Mouse (Mus musculus): ENCODE results near the gene Wdr62.
A peak's percentile ranks its signal among the peaks of the same experiment; 100 is the strongest.
"Not testable (repeated sequence)": the region's sequence is repeated elsewhere in the genome, so short reads cannot be mapped to it uniquely, and the experiment has no call there.

Gene Wdr62

DNA sequence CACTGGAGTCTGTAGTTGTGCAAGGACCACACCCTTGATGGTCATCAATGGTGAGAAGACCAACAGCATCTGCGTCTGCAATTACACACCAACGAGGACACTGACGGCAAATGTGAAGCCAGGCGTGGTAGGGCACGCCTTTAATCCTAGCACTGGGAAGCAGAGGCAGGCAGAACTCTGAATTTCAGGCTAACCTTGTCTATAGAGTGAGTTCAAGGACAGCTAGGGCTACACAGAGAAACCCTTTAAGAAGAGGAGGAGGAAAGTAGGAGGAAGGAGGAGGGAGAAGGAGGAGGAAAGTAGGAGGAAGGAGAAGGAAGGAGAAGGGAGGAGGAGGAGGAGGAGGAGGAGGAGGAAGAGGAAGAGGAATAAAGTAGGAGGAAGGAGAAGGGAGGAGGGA lies 14.7 kb downstream of the Wdr62 start:
- no peak for DNase-seq (ENCODE audit: low spot score in 2 of 2)

DNA sequence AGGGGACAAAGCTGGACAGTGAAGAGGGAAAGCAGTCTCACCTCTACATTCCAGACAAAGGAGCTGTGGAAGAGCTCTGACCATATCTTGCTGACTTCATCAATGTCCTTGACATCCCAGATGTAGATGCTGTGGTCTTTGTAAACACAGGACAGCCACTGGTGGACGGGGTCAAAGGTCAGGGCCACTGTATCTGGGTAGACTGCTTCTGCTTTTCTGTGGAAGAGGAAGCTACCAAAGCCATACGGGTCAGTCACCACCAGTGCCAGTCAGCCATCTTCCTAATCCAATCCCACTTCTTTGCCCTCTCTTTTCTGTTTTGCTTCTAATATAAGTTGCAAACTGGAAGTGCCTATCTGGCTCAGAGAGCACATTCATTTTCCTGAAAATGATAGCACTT lies 15.2 kb downstream of the Wdr62 start:
- no peak for DNase-seq (ENCODE audit: low spot score in 2 of 2)

DNA sequence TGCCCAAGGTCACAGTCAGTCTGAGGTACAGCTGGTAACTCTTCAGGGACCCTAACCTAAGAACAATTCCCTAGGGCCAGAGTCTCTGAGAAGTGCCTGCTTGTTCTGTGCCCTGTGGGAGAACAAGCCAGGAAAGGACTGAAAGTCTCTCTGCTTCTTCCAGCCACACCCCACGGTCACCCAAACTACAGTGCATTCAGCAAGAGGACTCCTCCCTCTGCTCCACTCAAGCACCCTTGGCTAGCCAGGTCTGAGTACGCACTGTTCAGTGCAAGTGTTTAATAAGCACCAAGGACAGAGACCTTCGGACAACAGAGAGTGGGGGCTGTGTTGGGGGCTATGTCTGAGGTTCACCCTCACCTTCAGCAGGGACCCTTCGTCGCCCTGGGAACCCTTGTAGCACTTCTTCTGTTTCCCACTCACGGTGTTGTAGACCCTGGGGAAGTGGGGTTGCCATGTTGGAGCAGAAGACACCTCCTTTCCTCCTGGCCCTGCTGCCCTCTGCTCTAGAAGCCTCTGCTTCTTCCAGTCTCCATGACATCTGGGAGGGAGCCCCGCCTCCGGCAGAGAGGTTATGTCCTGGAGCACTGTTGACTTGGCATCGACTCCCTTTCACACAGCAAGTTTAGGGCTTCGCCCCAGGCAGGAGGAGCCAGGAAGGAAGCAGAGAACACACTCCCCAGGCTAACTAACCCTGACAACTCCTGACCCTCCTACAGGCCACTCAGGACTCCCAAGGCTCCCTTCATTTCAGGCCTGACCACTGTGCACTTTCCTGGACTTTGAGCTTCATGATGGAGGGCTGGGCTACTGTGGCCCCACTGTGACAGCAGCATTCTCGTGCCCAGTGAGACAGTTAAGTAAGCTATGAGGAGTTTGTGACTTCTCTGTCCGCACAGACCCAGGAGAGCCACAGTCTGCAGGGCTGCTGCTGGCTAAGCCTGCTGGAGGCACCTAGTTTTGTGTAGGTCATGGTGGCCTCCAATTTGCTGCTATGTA lies 28.0 kb downstream of the Wdr62 start:
- DNase-seq (ENCODE audit: low spot score in 2 of 2), result no peak

DNA sequence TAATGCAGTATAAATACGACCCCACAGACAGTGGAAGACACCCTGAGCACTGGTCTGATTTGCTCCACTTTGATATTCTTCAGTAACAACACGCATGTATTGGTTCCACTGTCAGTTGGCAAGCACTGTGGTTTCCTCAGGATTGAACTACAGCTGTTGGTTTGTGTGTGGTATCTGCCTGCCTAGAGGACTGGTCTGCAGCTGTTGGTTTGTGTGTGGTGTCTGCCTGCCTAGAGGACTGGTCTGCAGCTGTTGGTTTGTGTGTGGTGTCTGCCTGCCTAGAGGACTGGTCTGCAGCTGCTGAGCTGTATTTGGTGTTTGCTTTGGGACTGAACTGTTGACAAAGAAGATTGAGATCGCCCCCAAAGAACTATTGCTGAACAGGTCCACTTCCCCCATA lies 42.8 kb downstream of the Wdr62 start:
- DNase-seq (ENCODE audit: low spot score in 2 of 2), result not testable (repeated sequence)

DNA sequence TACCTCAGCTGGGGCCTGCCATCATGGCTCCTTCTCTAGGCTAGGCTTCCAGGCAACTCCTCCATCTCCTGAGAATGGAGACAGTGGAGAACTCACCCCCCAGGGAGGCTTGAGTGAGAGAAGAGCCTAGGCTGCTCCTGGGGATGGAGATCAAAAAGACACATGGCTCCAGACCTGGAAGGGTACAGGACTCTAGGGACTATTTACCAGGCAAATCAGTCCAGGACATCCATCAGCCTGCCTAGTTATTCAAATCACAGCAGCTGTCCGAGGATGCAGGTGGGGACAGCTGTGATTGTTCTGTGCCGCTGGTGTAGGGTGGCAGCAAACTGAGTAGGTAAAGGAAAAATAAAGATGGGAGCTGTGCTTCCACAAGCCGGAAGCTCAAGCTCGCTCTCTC lies 44.6 kb downstream of the Wdr62 start, which contains the start of gene Ovol3:
Ovol3 (minus strand) TSS at position 101 of the 400 bp plus-strand sequence.
- no peak for DNase-seq (ENCODE audit: low spot score in 2 of 2)

DNA sequence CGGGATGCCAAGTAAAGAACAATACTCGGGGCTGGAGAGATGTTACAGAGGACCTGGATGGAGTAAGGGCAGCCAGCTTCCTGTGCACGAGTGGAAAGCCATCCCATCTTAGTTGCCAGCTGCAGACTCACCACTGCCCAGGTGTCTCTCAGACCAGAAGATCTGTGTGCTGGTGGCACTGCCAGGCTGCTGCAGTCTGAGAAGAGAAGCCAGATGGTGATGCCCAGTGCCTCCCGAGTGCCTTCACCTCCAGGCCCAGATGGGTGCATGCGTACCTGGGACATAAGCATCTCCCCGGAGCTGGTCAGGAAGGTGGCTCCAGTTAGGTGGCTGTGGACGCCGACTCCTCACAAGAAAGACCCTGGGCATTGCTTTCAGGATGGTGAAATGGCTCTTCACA lies 45.1 kb downstream of the Wdr62 start:
- DNase-seq (ENCODE audit: low spot score in 2 of 2), result no peak

DNA sequence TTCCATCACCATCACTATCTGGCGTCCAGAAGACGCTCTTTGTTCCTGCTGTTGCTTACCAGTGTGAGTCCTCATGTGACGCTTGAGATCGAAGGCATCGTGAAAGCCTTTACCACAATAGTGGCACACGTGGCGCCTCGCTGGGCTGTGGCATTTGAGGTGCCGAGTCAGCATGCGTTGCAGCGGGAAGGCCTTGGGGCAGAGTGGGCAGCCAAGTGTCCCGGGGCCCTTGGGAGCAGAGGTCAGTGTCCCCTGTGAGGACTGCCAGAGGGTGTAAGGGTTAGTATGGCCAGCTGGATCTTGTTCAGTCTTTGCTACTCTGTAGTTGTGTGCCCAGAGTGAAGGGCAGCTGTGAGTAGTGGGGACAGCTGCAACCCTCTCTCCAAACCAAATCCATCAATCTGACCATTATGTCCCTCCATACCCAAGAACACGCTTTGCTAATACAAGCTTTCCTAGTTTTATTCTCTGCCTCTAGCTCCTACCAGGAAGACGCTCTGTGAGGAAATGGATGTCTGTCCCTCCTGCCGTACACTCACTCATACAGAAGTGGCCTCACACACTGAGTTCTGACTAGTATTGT lies 45.9 kb downstream of the Wdr62 start:
- DNase-seq (ENCODE audit: low spot score in 2 of 2), result no peak

DNA sequence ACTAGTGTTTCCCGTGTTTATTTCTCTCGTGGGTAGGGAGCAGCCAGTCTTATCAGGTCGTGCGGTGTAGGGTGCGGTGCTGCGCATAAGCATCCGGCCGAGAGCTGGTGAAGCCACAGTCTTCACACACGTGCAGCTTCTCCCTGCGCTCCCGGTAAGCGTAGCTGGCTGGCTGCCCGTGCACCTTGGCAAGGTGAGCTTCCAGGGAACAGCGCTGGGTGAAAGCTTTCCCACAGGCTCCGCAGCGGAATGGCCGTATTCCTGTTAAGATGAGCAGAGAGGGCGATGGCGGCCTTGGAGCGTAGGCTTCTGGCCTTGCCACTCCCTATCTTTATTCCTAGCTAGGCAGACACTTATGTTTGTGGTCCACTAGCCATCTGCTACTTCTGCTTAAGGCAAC lies 46.8 kb downstream of the Wdr62 start:
- DNase-seq (ENCODE audit: low spot score in 2 of 2), result no peak

DNA sequence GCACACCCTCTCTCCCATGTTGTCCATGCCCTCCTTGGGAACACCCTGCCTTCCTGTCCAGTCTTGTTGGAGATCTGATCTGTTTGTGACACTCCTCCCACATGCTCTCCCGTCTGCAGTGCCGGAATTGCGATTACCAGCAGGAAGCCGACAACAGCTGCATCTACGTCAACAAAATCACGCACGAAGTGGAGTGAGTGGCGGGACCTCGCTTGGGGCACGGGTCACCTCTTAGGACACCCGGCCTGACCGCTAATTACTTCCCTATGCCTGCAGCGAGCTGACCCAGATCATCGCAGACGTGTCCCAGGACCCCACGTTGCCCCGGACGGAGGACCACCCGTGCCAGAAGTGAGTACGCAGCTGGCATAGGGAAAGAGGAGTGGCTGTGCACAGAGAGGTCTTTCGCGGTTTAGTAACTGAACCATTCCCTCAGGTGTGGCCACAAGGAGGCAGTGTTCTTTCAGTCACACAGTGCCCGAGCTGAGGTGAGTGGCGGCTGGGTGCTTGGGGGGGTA lies 47.5 kb downstream of the Wdr62 start:
- DNase-seq (ENCODE audit: low spot score in 2 of 2), result peak; percentile 59 to 80

DNA sequence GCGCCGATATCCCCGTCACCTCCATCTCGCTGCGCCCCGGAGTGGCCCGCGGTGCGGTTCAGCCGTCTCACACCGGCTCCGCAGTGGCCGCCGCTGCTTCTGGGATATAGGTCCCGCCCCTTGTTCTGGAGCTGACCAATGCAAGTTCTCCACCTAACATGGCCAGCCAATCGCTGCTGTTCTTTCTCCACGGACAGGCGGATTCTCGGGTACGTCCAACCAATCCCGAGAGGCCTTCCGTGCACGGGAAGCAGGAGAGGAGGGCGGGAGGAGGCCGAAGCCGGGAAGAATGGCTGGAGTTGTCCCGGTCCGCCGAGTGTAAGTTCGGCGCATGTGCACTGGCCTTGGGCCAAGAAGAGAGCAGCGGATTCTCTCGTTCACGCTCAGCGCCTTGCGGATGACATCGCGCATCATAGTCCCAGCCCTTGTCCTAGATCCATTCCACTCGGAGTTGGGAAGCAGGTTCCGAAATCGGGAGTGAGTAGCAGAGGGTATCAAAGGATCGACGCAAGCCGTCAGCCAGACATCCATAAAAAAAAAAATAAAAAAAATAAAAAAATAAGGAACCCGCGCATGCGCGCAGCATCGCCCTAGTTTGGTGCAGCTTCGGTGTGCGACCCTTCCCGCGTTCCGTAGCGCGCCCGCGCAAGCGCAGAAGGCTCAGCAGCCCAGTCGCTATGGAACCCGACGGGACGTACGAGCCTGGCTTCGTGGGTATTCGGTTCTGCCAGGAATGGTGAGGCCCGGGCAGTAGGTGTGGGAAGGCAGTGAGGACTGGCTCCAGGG lies 48.4 kb downstream of the Wdr62 start, which contains the start of the genes Polr2i and Tbcb:
Polr2i (plus strand) TSS at position 280 of the 786 bp plus-strand sequence.
Tbcb (minus strand) TSS at position 604 of the 786 bp plus-strand sequence.
- peak; percentile 92 to 96 for DNase-seq (ENCODE audit: low spot score in 2 of 2)

DNA sequence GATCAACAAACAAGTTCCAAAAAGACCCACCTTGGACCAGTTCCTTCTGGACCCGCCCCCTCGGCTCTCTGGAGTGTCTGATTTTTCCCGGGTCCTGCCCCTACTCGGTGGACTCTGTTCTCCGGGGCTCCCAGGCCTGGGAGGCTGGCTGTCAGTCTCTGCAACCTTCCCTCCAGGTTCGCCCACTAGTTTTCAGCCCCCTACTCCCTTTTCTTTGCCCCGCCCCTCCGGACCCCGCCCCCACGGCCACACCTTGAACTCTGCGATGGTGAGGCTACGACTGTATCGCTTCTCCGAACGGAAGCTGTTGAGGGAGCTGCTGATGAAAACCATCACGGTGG lies 48.9 kb downstream of the Wdr62 start:
- no peak for DNase-seq (ENCODE audit: low spot score in 2 of 2)

DNA sequence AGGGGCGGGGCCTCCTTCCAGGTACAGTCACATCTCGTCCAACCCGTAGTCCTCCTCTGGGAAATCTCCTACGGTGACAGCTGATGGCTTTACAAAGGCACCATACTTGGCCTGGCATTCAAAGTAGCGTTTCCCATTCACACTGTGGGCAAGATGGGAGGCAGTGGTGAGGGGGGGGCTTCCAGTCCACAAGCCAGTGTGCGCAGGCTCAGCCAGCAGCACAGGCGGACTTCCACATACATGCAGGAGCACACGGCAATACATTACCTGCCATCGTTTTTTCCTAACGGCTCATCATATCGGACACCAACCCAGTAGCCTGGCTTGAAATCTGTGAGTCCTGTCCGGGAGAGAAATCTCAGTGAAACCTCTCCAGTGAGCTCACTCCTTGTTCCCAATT lies 56.0 kb downstream of the Wdr62 start:
- DNase-seq (ENCODE audit: low spot score in 2 of 2), result no peak

DNA sequence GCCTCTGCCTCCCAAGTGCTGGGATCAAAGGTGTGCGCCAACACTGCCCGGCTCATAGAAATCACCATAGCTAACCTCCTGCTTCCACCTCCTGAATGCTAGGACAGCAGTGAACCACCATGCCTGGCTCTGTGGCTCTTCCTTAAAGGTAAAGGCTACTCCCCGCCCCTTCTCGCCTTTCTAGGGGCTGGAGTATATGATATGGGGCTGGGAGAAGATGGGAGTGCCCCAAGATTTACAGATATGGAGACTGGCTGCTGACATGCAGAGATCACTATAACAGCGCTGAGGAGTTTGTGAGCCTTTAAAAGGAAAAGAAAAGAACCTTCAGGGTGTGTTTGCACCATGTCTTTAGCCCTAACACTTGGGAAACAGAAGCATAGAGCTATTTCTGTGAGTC lies 58.0 kb downstream of the Wdr62 start:
- no peak for DNase-seq (ENCODE audit: low spot score in 2 of 2)

DNA sequence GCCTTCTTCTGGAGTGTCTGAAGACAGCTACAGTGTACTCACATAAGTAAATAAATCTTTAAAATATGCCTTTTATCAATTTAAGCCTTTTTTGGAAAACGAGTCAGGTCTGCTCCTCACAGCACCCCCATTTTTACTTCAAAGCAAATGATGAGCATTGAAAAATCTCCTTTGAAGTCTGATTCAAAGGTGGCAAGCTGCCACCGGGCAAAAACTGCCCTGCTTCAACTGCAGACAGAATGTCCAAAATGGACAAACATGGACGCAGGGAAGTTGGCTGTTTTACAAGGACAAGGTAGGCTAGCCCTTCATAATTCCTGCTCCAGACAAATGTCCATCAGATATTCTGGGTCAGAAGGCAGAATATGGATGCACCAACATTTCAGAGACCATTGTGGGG lies 58.8 kb downstream of the Wdr62 start:
- no peak for DNase-seq (ENCODE audit: low spot score in 2 of 2)

DNA sequence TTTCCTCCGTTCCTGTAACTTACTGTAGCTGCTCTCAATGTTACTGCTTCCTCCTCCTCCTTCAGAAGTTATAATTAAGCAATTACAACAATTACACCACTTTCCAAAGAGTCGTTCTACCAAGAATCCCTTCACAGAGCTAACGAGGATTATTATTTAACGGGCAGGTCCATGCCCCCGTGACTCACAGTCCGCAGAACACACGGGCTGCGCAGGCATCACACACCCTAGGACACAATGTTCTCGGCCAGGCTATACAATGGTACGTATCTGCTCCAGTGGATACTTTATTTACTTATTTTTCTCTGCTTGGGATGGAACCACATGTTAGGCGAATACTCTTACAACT lies 60.2 kb downstream of the Wdr62 start:
- no peak for DNase-seq (ENCODE audit: low spot score in 2 of 2)

DNA sequence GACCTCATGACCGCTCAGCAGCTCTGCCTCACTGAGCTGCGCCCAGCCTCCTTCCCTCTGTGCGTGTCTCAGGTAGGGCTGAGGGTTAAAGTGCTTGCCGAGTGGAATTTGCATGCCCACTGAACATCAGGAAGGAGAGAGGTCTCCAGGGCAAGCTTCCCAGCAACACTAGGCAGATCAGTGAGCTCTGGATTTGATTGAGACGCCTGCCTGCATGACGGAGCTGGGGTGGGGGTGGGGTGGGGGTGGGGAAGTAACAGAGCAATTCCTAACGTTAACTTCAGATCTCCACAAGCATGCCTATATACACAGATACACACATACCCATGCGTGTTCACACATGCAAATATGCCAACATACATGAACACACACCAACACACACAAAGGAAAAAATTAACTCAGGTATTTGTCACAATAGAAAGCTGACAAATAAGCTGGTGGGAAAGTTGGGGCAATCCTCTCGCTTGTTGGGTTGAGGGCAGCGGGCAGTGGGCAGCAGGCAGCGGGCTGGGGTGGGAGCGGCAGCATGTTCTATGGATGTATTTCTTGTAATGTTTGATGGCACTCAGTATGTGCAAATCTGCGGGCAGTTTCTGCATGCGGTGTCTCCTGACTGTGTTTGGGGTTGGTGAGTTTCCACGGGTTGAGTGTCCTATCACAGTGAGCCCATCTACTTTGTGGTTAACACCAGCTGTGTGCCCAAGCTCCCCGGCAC lies 60.8 kb downstream of the Wdr62 start:
- DNase-seq (ENCODE audit: low spot score in 2 of 2), result peak; percentile 14 to 65

DNA sequence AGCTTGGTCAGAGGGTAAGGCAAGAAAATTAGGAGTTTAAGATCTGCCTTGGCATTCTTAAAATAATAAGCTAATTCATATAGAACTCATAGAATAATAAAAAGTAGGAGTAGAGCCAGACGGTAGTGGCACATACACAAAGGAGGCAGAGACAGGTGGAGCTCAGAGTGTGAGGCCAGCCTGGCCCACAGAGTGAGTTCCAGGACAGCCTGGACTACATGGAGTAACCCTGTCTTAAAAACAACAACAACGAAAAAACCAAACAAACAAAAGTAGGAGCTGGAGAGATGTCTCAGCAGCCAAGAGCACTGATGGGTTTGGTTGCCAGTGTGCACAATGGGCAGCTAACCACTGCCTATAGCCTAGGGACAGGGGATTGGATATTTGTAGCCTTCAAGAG lies 62.9 kb downstream of the Wdr62 start:
- no peak for DNase-seq (ENCODE audit: low spot score in 2 of 2)

DNA sequence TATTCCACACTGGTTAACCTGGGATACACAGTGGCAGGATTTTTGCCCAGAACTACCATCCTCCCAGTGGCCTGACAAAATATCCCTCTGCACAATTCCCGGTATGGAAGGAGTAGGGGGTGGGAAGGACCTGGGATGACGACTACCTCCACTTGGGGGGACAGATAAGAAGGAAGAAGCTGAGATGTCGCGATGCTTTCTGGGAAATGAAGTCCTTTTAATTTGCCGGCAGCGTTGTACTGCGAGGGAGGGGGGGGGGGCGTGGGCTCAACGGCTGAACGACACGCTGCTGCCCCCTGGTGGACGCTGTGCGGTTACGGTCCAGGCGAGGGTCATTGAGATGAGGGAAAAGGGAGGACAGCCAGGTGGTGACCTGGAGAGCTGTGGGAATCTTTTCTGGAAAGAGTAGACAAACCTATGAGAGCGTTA lies 63.5 kb downstream of the Wdr62 start:
- DNase-seq (ENCODE audit: low spot score in 2 of 2), result peak; percentile 42 to 87

DNA sequence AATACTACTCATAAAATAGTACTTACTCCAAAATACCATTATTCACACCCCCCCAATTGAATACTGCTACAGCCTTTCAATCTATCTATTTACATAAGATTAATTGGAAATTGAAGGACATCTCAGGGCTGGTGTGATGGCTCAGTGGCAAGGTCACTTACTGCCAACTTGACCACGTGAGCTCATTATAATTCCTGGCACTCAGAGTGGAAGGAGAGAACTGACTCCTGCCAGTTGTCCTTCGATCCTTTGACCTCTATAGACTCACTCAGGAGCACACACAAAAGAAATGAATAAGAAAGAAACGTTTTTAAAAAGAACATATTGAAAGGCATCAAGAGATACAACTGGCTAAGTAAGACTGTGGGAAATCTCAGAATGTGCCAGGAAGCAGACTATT lies 64.3 kb downstream of the Wdr62 start:
- no peak for DNase-seq (ENCODE audit: low spot score in 2 of 2)

DNA sequence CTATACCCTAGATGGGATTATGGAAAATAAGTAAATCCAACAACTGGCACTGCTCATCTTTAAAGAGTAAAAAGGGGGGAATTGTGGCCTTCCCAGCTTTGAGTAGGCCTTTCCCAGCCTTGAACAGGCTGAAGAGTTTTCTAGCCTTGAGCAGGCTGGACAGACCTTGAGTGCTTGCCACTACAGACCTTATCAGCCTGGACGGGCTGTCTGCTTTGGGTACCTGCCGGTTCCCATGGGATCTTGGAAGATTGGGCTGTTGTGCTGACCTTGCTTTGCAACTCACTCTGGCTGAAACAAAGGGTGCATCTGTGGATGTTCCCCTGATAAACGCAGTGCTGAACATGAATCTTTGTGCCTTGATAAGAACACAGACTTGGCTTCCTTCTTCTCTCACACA lies 66.3 kb downstream of the Wdr62 start:
- no peak for DNase-seq (ENCODE audit: low spot score in 2 of 2)

DNA sequence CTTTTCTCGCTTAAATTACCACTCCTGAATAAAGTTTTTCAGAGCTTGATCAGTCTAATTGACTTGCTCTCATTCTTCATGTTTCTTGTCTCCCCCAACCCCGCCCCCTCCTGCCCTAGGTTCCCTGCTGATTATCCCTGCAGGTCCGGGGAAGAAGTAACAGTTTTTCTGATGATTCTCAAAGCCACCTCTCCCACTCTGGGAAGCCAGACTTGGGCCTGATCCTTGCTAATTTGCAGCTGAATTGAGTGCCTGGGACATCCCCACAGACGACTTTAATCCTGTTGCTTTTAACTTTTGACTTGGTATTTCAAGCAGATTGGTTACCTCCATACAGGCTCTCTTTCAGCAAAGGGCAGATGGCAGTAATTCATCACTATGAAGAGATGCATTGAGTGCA lies 69.2 kb downstream of the Wdr62 start:
- no peak for DNase-seq (ENCODE audit: low spot score in 2 of 2)

All from spleen, postnatal 10 days (tissue).